Mouse (Mus musculus) kidney, postnatal 0 days (tissue): ENCODE results near the gene Tagap1. TPM values are rescaled to one million over a fixed set of nuclear protein-coding genes. Genes with fewer than 3 reads are reported as not detected.
"Not testable (repeated sequence)": the region's sequence is repeated elsewhere in the genome, so short reads cannot be mapped to it uniquely, and the experiment has no call there.

Experiments
- ATAC-seq: fragments of 200-750 bp; cut with Nextera tagmentation; replicated peaks from 2 replicates; pipeline ENCODE4 v1.8.0; 2017; ENCODE audit warnings: low read depth, moderate number of reproducible peaks, moderate TSS enrichment, moderate library complexity; ENCODE audit not compliant: low FRiP score
- DNase-seq: peaks from one replicate; pipeline ENCODE4 v3.0.0-alpha.2; 2016; ENCODE audit warnings: low spot score
- H3K27ac ChIP-seq: fragments of 300-500 bp; sonication (generic); 2 replicates; pipeline ENCODE4 v1.5.1; 2014; ENCODE audit warnings: mild to moderate bottlenecking
- H3K27me3 ChIP-seq: fragments of 300-500 bp; sonication (generic); 2 replicates; pipeline ENCODE4 v1.6.1; 2014; ENCODE audit warnings: low read length, mixed read lengths; ENCODE audit not compliant: insufficient read depth
- H3K36me3 ChIP-seq: fragments of 300-500 bp; sonication (generic); 2 replicates; pipeline ENCODE4 v1.6.1; 2014; ENCODE audit warnings: low read length, mixed read lengths; ENCODE audit not compliant: insufficient read depth
- H3K4me1 ChIP-seq: fragments of 300-500 bp; sonication (generic); replicated peaks from 2 replicates; pipeline ENCODE4 v1.6.1; 2014; ENCODE audit warnings: antibody characterized with exemption, low read length, mixed read lengths; ENCODE audit not compliant: insufficient read depth
- H3K4me2 ChIP-seq: fragments of 300-500 bp; sonication (generic); 2 replicates; pipeline ENCODE4 v1.6.1; 2014; ENCODE audit warnings: mild to moderate bottlenecking, low read length, moderate library complexity, mixed read lengths
- H3K4me3 ChIP-seq: fragments of 300-500 bp; sonication (generic); replicated peaks from 2 replicates; pipeline ENCODE4 v1.5.1; 2014; ENCODE audit warnings: low read depth, low read length
- H3K9ac ChIP-seq: fragments of 300-500 bp; sonication (generic); 2 replicates; pipeline ENCODE4 v1.6.1; 2014; ENCODE audit warnings: low read depth, low read length
- H3K9me3 ChIP-seq: fragments of 300-500 bp; sonication (generic); replicated peaks from 2 replicates; pipeline ENCODE4 v1.6.1; 2016; ENCODE audit warnings: low read length, inconsistent platforms, mixed read lengths
- CTCF ChIP-seq: IDR thresholded peaks from 2 replicates; pipeline ENCODE4 v1.5.1; 2016; ENCODE audit warnings: antibody characterized with exemption, low read depth, mild to moderate bottlenecking, moderate library complexity
- WGBS: fragments of 180-500 bp; shearing (Covaris S2); extraction: QIAGEN DNeasy Blood & Tissue Kit; methylation state at CpG from one replicate; pipeline ENCODE4 v1.1.7; 2014; 5-methylcytosine and 5-hydroxymethylcytosine counted together
- polyA plus RNA-seq: library from polyadenylated mRNA; unstranded; fragments of >200 nt; fragmentation: Nextera tagmentation; extraction: Ambion mirVana; gene quantifications from 2 replicates; pipeline ENCODE4 v1.2.1, GENCODE M21; 2015

The Tagap1 gene
- polyA plus RNA-seq, 1 experiment from 2014 or later: 43.6 TPM

DNA sequence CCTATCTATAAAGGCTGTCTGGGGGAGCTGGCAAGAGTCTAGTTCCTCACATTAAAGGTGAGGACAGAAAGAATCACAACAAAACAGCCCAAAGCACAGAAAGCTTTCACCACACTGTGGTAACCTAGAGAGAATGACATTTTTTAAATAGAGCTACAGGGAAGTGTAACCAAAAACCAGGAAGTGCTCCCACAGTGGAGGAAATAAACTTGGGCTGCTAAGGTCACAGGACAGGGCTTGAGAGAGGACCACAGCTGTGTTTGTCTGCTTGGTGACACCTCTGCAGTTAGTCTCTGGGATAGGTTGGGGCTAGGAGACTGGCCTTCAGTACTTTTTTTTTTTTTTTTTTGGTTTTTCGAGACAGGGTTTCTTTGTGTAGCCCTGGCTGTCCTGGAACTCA, 6.7 kb upstream of the Tagap1 start:
- H3K9me3 ChIP-seq, H3K9ac ChIP-seq, H3K4me1 ChIP-seq, H3K4me2 ChIP-seq, H3K27me3 ChIP-seq, ATAC-seq, H3K36me3 ChIP-seq, H3K4me3 ChIP-seq, DNase-seq, H3K27ac ChIP-seq: not testable (repeated sequence)
- WGBS: no CpG with 5 or more reads among the region's 1 CpGs

DNA sequence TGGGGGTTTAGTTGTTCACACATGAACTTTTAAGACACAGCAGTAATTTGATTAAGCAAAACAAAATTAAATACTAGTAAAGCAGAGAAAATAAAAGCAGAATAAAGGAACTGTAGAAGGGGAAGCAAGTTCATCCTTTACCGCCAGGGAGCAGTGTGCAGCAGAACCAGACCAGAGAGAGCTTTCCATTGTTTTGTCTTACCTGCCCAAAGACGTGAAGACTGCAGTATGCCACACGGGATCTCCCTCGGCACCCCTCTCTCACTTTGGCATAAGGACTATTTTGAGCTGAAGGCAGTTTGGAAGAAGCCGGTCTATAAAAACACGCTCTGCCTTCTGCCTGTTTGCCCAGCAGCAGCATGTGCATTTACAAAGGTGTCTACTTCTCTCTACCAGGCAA, 4.4 kb upstream of the Tagap1 start:
- not testable (repeated sequence) for H3K4me2 ChIP-seq, H3K4me1 ChIP-seq, H3K9me3 ChIP-seq, H3K27ac ChIP-seq, H3K27me3 ChIP-seq, H3K4me3 ChIP-seq, H3K36me3 ChIP-seq, ATAC-seq, H3K9ac ChIP-seq
- WGBS: 10% methylated on average over 5 of the region's 6 CpGs
- peak; percentile 58 for TF ChIP-seq CTCF
- DNase-seq: peak; percentile 24

DNA sequence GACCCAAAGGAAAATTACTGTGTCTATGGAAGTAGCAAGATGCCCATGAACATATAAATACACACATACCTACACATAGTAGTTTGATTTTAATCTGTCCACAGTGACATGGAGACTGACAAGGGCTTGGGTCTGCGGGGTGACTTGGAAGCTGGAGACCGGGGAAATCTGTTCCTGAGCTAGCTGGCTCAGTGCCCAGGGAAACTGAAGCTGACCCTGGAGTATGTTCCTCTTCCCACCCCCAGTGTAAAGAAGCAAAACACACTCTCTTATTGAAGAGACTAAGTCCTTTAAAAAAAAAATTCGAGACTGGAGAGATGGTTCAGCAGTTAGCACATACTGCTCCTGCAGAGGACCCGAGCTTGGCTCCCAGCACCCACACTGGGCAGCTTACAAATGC, 2.0 kb upstream of the Tagap1 start:
- 43% methylated on average over 4 of the region's 4 CpGs for whole genome bisulfite sequencing
- not testable (repeated sequence) for H3K27me3 ChIP-seq, H3K4me2 ChIP-seq, H3K9me3 ChIP-seq, H3K4me1 ChIP-seq, ATAC-seq, H3K27ac ChIP-seq, H3K36me3 ChIP-seq, H3K4me3 ChIP-seq, H3K9ac ChIP-seq
- DNase-seq: peak; percentile 15

DNA sequence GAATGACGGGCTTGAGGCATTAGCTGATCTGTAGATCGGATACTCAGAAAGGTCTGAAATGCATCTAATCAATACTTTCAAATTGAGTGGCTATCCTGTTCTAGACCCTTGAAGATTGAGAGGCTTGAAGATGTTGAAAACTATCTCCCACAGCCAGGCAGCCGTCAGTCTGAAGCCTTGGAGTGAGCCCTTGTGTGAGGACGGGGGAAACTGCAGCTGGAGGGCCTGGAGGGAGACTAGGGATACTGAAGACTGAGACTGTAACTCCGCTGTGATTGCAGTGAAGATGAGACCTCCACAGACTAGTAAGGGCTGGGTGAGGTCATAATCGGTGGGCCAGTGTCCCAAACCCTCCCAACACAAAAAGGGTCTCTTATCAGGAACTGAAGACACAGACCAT, 1.4 kb upstream of the Tagap1 start:
- DNase-seq, H3K27ac ChIP-seq, H3K36me3 ChIP-seq, H3K4me3 ChIP-seq, H3K9me3 ChIP-seq, ATAC-seq, H3K27me3 ChIP-seq, H3K4me2 ChIP-seq, H3K9ac ChIP-seq, H3K4me1 ChIP-seq: not testable (repeated sequence)
- WGBS: 69% methylated on average over 3 of the region's 6 CpGs

DNA sequence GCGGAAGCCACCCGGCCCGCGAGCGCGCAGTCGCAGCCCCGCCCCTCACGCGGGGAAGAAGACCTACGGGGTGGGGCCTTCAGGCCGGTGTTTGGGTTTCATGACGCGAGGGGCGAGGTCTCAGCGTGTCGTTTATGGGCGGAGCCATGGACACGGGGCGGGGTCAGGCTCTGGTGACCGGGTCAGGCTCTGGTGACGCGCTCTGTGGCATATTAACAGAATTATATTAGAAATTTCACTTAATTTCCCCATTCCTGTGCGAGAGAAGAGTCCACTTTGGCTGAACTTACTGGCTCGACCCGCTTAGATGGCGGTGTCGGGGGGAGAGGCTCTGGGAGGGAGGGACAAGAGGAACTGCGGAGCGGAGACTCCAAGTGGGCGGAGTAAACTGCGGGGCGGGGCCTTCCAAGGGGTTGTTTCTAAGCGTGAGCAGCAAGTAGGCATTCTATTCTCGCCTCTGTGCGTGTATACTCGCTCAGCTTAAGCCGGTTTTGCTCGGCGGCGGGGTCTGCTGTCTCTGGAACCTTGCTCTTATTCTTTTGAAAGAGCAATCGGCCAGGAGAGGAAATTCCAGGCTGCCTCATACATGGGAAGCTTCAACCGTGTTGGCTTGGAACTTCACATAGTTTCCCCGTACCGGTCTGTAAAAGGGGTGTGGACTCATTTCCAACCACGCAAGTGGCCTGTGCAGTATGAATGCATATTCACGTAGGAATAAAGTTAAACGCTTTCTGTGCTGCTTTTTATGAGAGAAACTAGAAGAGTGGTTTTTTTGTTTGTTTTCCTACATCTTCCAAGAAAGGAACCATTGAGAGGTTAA, 435 bp upstream of the Tagap1 start:
- H3K9me3 ChIP-seq, H3K27ac ChIP-seq, H3K4me1 ChIP-seq, H3K27me3 ChIP-seq, H3K36me3 ChIP-seq, H3K9ac ChIP-seq, H3K4me3 ChIP-seq: not testable (repeated sequence)
- ATAC-seq (peak; percentile 96), DNase-seq (peak; percentile 2)
- peak overlapping the region; percentile 41 for H3K4me2 ChIP-seq
- whole genome bisulfite sequencing: 0% methylated on average over 15 of the region's 48 CpGs

DNA sequence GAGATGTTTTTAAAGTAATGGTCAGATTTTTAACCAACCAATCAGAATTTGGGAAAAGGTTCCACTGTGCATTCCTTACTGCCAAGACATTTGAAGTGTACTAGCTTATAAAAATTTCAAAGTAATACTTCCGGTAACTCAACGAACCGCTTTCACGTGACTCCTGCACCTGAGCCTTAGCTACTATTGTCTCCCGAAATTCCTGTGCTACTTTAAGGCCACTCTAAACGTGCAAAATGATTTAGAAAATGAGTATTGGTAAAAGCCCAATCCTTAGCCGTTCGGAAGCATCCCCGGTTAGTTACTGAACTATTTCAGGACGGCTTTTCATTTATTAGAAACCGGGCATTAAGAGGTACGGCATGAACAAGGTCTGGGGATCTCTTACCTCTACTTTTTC, 607 bp downstream of the Tagap1 start:
- not testable (repeated sequence) for H3K27me3 ChIP-seq, H3K4me1 ChIP-seq, H3K9me3 ChIP-seq, ATAC-seq, H3K27ac ChIP-seq, H3K36me3 ChIP-seq
- WGBS: 1% methylated on average over 12 of the region's 12 CpGs
- DNase-seq: peak; percentile 0
- 0 out of 2 replicates have a peak overlapping the region, but pooled peaks have one; percentile 52 for H3K9ac ChIP-seq
- H3K4me2 ChIP-seq: peak overlapping the region; percentile 45
- H3K4me3 ChIP-seq: peak overlapping the region; percentile 44

DNA sequence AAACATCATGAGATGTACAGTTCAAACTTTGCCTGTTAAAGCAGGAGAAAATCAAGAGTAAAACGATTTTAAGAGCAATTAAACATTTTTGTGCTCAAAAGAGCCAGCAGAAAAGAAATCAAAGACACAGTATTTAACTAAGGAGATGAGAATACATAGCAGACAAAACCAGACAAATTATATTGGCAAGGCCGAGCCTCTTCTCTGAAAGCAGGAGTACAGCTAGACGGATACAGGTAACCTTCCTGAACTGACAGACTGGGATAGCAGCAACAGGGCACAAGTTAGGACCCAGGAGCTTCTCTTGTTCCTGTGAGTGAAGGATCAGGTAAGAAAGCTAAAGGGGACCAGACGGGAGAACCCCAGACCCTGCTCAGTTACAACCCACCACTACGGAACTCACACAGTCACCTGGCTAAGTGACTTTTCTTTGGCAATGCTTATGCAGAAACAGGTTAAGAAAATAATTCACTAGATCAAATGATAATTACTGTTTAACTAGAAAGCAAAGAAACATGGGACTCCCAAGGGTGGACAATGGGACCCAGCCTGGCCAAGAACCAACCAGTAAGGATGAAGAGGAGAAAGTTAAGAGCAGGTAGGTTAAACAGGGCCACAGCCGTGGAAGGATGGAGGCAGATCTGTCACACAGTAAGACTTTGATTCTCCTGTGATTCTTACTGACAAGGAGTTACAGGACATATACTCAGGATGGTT, 1.3 kb downstream of the Tagap1 start:
- H3K4me3 ChIP-seq, H3K36me3 ChIP-seq, H3K9ac ChIP-seq, H3K9me3 ChIP-seq, H3K27ac ChIP-seq, H3K4me1 ChIP-seq, ATAC-seq, H3K27me3 ChIP-seq: not testable (repeated sequence)
- peak; percentile 6 for DNase-seq
- 53% methylated on average over 4 of the region's 6 CpGs for WGBS
- peak overlapping the region; percentile 45 for H3K4me2 ChIP-seq

DNA sequence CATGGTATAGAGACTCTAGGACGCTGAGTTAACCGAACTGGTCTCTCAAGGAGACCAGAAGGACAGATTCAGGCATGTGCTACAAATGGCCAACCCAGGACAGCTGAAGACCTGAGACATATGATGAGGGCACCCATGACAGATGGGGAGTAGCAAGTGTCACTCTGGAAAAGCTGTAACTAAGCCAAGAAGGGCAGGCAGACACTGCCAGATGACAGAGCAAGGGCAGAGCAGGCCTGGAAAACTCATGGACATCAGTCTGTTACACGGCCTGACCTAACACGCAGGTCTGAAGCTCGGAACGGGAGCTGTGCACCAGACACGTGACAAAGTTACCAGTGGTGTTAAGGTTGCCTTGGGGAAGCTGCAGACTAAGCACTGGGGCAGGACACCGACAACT, 2.1 kb downstream of the Tagap1 start:
- not testable (repeated sequence) for H3K9ac ChIP-seq, H3K4me2 ChIP-seq, H3K36me3 ChIP-seq, ATAC-seq, H3K9me3 ChIP-seq, DNase-seq, H3K4me3 ChIP-seq, H3K27me3 ChIP-seq, H3K4me1 ChIP-seq, H3K27ac ChIP-seq
- 87% methylated on average over 5 of the region's 8 CpGs for WGBS

DNA sequence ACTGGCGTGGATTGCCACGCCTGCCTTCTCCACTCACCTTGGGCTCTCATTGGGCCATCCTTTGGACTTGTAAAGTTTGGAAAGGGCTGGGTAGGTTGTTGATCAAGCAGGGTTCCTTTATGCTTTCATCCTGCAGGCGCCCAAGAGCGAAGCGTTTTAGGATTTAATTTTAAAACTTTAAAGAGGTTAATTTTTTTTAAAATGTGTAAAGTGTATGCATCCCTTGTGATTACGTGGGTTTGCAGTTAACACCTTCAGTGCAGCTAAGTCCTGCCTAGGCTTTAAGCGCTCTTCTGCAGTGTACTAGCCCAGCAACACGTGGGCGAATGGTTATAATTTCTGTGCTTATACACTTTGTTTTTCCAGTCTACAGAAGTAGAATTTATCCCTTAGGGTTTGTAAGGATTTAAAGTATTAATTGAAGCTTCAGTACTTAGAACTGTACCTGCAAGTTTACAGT, 12.2 kb downstream of the Tagap1 start:
- ATAC-seq: 0 out of 2 replicates have a peak, but pooled peaks have one; percentile 6
- H3K36me3 ChIP-seq, H3K27me3 ChIP-seq, DNase-seq, H3K9me3 ChIP-seq, H3K4me1 ChIP-seq: not testable (repeated sequence)
- 3% methylated on average over 9 of the region's 9 CpGs for WGBS
- peak overlapping the region; percentile 52 for H3K4me3 ChIP-seq
- peak overlapping the region; percentile 52 for H3K9ac ChIP-seq
- peak overlapping the region; percentile 85 for H3K27ac ChIP-seq
- H3K4me2 ChIP-seq: peak overlapping the region; percentile 64
